Mouse (Mus musculus): Measurements from ENCODE around the gene Acin1. TPM values are rescaled to one million over a fixed set of nuclear protein-coding genes. Genes with fewer than 3 reads are reported as not detected.

Acin1 gene
- polyA plus RNA-seq (2012; rRNA removed) = 62.6 and 82.5 TPM in 2 replicates

DNA sequence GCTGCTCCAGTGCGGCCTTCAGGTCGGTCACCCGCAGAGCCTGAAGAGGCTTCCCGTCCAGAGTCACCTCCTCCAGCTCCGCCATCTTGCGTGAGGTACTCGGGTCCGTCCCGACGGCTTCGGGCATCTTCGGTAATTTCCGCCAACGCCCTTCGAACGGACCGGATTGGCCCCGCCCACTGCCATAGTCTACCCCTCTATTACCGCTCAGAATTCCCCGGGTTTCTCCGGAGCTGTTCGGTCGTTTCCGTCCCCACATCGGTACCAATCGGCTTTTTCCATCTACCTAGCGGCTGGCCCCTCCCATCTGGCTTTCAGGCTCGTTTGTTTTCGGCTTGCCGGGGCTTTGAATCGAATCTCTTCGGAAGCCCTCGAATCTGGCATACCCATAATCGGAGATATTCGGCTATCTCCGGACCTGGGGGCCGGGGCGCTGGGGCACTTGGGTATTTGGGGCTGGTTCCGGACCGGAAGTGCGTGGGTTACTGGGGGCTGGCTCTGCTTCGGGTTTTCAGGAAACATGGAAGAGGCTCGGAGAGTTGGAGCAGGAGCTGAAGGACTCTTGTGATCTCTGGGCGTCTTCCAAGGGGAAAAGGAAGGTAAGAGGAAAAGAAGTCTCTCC lies at the start of gene Acin1:
TSS of gene Acin1 (minus strand) at position 410 of the 622 bp plus-strand sequence.
- WGBS = under 1% methylated on average over 44 of the region's 44 CpGs

DNA sequence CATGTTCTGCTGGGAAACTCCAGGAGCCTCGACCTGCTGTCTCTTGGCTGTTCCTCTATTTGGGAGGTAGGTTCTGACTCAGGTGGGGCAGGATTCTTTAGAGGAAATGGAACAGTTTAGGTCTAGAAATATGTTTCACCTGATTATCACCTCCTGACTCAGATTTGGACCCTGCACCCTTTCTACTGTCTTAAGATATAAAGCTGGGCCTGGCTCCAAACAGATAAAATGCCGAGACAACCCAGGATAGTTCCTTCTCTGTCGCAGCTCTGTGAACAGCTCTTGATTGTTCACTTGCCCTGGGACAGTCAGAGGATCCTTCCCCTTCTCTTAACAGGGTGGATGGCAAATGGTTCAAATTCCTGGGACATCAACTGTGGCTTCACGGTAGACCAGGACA lies 48.5 kb upstream of the Acin1 start:
- no peak for DNase-seq (ENCODE audit: low read depth, low spot score)

More for the DNA sequence above, at the start of gene Acin1:
- peak; percentile 99 for DNase-seq (ENCODE audit: low read depth, low spot score)

DNA sequence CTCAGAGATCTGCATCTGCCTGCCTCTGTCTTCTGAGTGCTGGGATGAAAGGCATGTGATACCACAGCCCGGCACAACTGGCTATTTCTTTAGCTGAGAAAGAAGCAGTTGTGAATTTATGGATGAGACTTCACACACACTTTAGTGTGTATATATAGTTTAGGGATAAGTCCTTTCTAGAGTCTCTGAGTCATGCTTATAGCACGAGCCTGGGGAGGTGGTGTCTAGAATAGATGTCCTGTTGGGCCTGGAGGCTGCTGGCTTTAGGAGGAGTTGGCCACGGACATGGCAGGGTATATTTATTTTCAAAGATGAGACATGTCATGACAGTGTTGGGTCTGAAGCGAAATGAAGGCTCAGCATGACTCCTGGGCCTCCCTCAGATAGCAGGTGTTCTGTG lies 47.3 kb upstream of the Acin1 start:
- no peak for DNase-seq (ENCODE audit: low read depth, low spot score)
- 76% methylated on average over 4 of the region's 4 CpGs for whole genome bisulfite sequencing

More for the DNA sequence above, 48.5 kb upstream of the Acin1 start:
- WGBS = 38% methylated on average over 4 of the region's 4 CpGs

DNA sequence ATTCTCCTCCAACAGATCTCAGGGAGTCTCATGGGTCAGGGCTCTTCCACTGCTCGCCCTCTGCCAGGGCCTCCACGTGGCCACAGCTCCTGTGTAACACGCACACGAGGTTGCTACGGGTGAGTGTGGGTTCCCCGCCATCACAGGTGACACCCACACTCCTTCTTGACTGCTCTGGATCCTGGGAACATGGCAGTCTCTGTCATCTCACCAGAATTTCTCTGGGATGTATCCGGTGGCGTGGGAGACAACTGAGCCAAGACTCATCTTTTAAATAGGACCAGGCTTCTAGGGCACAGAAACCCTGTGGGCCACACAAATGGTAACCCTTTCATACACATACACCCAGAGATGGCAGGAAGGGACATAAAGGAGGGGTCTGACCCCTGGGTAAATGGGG lies 45.5 kb upstream of the Acin1 start:
- DNase-seq (ENCODE audit: low read depth, low spot score) = no peak
- WGBS = 93% methylated on average over 8 of the region's 8 CpGs

DNA sequence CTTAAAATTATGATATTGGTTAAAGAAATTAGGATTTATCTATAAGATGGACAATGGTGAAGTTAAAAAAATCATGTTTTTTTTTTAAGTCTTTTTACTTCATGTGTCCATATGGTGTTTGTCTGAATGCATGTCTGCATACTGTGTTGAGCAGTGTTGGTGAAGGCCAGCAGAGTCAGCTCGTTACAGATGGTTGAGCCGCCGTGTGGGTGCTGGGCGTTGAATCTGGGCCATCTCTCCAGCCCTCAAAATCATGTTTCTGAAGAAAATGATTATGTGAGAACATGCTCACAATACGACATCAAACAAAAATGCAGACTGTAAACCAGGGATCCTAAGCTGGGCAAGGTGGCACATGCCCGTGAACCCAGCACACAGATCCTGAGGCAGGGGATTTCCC lies 43.6 kb upstream of the Acin1 start:
- WGBS = 87% methylated on average over 6 of the region's 6 CpGs
- DNase-seq (ENCODE audit: low read depth, low spot score) = no peak

DNA sequence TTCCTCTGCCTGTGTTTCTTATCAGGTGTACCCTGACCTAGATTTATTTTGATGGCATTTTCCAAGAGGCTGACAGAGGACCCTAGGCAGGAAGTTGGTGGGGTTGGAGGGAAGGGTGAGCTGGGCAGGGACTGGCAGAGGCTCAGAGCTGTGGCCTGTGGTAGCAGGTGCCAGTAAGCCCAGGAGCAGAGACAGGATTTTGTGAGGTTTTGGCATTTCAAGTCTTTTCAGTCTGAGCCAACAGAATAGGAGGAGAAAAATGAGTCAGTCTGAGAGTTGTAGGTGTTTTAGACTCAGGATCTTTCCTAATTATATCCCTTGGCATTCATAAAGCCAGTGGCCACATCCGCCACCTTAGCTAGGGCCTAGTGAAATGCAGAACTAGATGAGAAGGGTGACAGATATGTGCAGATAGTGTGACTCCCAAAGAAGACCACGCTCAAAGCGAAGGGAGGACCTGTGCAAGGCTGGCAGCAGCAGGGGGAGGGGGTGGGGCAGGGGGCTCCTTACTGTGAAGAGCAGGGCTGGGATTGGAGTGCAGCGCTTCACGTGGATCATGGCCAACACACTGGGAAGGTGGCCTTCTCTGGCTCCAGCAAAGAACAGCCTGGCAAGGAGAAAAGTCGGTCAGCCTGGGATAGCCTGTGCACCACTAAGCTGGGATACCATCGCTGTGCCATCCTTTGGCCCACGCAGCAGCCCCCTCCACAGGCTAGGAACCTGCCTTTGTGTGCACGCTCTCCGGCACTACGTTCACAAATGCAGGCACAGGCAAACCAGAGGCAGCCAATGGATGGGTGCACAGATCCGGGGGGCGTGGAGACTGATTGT lies 42.3 kb upstream of the Acin1 start:
- DNase-seq (ENCODE audit: low read depth, low spot score) = no peak
- WGBS = 92% methylated on average over 13 of the region's 13 CpGs

DNA sequence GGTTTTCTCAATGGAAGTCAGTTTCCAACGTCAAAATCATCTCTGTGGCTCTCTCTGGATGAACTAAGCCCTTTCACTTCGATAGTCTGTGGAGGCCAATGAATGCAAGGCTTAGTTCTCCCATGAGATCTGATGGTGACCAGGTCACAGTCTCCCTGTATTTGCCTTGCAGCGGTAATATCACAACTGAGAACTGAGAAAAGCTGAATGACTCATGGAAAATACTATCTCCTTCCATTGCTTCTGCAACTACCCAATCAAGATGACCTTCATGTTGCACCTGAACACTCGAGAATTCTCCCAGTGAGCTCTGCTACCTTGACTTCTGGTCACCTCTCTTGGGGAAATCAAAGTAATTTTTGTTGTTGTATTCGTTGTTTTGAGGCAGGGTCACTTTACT lies 40.8 kb upstream of the Acin1 start:
- WGBS = 82% methylated on average over 5 of the region's 5 CpGs
- no peak for DNase-seq (ENCODE audit: low read depth, low spot score)

DNA sequence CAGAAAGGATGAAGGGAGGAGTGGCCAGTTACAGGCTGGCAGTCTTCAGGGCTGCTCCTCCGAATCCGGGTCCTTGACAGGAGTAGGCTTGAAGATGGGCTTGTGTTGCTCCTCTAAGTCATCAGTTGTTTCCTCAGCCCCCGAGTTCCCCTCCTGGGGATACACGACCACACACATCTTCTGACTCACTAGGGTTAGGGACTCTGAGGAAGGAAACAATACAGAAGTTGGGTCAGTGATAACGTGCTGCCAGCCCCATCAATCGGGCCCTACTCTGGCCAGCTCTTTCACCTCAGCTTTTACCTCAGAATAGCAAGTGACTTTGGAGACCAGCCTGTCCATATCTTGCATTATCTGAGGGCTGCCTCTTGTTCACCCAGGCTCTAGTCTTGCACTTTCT lies 37.3 kb upstream of the Acin1 start:
- WGBS = 80% methylated on average over 6 of the region's 6 CpGs
- no peak for DNase-seq (ENCODE audit: low read depth, low spot score)

DNA sequence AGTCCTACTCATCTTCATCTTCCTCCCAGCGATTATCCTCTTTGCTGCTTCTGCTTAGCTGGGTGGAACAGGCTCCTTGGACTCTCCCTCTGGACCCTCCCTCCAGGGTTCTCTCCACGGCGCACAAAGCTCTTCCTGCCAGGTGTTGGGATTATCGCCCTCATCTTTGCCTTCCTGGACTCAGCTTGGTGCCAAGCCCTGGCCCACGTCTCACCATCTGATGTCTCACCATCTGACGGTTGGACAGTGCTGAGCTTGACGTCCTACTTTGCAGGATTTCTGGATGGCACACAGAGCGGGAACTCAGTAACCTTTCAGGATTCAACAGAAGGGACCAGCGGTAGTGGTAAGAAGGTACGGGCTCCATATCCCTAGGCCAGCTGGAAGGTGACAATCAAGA lies 35.0 kb upstream of the Acin1 start:
- DNase-seq (ENCODE audit: low read depth, low spot score) = no peak
- 81% methylated on average over 10 of the region's 10 CpGs for WGBS

DNA sequence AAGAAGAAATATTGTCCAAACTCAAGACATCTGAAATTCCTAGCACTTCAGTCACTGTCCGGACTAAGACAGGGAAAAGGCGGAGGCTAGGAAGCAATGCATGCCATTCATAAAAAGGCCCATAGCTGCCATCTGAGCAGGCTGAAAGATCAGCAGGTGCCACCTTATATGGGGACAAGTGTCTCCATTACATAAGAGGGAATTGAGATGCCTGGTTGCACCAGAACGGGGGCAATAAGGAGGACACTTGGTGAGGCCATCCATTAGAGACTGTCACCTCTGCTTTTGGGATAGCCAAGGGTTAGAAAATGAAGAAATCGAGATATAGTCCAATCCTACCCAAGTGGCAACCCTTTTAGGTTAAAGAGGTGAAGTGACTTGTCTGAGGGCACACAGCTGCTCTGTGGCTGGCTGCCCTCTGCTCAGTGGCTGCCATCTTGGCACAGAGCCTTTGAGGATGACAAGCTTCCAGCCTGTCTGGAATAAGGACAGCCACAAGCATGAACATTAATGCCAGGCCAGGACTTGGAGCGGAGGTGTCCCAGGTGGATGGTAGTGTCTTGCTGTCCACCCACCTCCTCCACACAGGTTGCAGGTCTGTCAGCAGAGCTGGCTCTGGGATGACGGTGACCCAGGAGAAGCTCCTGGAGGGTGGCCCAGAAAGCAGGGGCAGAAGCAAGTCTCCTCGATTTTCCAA lies 34.1 kb upstream of the Acin1 start:
- 88% methylated on average over 7 of the region's 7 CpGs for WGBS
- DNase-seq (ENCODE audit: low read depth, low spot score) = no peak

DNA sequence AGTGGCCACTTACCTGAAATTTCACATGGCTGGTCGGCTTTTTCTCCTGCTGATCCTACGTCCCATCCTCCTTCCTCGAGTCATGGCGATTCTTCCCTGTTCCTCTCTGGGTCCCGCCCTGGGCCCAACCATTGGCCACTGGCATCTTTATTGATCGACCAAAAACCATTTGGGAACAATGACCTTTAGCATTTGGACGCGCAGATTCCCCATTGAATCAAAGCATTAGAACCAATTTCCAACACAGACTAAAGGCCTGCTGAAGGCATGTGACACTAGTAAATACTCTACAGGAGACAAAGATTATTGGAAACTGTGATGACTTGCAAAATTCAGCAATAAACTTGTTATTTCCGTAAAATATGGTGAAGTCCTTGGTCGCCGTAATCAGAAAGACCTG lies 33.3 kb upstream of the Acin1 start:
- no peak for DNase-seq (ENCODE audit: low read depth, low spot score)
- 92% methylated on average over 11 of the region's 11 CpGs for WGBS

DNA sequence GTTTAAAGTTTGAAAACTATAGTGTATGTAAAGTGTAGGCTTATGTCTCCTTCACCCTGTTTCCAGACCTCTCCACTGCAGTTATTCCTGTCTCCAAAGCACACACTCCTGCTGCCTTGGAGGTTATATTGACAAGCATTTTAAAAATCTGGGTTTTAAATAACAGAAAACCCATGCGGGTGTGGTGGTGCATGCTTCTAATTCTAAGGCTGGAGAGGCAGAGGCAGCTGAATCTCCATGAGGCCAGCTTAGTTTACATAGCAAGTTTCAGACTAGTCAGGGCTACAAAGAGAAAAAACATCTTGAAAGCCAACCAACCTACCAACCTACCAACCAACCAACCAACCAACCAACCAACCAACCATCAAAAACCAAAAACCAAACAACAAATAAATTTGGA lies 28.7 kb upstream of the Acin1 start:
- WGBS = 74% methylated on average over 1 of the region's 1 CpGs
- no peak for DNase-seq (ENCODE audit: low read depth, low spot score)

DNA sequence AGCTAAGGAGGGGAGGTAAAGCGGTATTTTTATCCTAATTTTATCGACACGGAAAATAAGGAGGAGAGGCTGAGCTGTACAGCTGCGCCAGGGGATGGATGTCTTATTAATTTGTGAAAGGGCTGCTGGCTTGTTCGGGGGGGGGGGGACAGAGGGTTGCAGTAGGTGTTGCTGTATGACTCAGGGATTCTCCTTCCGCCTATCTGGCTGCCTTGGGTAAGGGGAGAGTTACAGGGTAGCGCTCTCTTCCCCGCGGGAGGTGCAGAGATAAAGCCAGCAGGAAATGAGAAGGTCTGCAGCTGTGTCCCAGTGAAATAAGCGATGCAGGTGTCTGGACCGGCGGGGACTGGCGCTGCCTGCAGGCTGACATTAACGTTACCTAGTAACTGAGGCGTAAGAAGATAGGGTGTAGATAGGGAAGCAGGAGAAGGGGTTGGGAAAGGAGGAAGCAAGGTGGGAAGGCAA lies 27.9 kb upstream of the Acin1 start:
- WGBS = under 1% methylated on average over 15 of the region's 15 CpGs
- no peak for DNase-seq (ENCODE audit: low read depth, low spot score)

DNA sequence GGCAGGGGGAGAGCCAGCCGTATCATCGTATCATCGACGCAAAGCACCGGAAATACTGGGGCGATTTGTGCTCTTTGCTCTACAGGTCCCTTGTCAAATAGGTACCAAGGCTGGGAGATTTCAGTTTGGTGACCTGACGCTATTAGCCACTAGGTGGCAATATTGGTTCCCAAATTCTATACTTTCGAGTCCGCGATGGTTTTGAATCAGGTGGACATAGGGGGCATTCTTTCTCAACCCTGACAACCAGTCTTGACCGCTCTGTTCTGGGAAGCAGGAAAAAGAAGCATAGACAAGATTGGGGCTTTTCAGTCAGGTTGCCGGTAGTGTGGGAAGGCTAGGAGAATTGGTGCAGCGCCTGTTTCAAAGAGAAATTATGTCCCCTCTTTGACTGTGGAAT lies 27.4 kb upstream of the Acin1 start:
- under 1% methylated on average over 13 of the region's 13 CpGs for WGBS

DNA sequence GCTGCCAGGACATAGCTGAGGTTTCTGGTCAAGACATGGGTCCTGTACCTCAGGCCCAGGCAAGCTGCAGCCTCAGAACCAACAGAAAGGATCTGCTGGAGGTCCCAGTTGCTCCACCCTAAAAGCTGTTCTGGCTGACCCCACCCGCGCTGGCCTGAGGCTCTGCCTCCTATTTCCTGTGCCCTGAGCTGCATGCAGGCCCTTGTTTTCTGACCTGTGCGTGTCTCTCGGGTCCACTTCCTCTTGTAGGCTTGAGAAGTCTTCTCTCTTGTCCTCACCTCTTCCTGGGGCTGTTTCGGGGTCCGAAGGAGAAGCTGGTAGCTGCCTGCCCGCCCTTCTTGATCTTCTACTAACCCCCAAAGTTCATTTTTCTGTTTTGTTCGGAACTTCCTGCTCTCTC lies 26.1 kb upstream of the Acin1 start:
- WGBS = 59% methylated on average over 8 of the region's 8 CpGs
- no peak for DNase-seq (ENCODE audit: low read depth, low spot score)

More for the DNA sequence above, 27.4 kb upstream of the Acin1 start:
- DNase-seq (ENCODE audit: low read depth, low spot score) = peak; percentile 56

DNA sequence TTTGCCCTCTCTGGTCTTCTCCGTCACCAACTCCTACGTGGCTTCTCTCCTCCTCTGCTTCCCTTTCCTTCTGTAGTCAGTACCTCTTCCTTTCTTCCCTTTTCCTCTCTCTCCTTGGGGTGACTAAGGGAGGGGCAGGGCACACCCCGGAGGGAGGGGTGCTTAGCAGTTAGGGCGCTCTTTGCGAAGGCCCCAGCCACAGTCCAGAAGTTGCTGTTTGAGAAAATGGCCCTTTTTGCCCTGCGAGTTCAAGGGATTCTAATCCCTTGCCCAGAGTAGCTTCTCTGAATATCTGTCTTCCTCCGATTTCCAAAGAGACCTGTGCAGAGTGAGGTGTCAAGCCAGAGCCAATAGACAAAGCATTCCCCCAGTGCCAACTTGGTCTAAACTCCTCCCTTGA lies 25.3 kb upstream of the Acin1 start, which contains the start of gene Cebpe:
TSS of gene Cebpe (minus strand) at position 101 of the 400 bp plus-strand sequence.
- WGBS = 80% methylated on average over 7 of the region's 7 CpGs
- no peak for DNase-seq (ENCODE audit: low read depth, low spot score)

DNA sequence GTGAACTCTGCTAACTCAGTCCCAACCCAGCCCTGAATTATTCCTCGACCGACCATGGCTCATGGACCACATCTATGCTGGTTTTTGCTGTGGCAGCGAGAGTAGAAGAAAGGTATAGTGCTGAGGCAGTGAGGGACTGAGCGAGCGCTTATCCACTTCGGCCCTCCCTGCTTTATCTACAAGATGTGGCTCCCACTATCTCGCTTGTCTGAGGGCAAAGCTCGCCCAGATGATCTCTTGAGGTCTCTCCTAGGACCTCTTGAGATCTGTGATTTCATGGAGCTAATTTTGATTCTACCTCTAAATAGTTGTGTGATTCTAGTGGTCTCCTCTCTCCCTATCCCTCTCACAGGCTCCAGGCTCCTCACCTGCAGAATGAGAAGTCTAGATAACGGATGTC lies 22.3 kb upstream of the Acin1 start:
- WGBS = 88% methylated on average over 9 of the region's 9 CpGs
- no peak for DNase-seq (ENCODE audit: low read depth, low spot score)

DNA sequence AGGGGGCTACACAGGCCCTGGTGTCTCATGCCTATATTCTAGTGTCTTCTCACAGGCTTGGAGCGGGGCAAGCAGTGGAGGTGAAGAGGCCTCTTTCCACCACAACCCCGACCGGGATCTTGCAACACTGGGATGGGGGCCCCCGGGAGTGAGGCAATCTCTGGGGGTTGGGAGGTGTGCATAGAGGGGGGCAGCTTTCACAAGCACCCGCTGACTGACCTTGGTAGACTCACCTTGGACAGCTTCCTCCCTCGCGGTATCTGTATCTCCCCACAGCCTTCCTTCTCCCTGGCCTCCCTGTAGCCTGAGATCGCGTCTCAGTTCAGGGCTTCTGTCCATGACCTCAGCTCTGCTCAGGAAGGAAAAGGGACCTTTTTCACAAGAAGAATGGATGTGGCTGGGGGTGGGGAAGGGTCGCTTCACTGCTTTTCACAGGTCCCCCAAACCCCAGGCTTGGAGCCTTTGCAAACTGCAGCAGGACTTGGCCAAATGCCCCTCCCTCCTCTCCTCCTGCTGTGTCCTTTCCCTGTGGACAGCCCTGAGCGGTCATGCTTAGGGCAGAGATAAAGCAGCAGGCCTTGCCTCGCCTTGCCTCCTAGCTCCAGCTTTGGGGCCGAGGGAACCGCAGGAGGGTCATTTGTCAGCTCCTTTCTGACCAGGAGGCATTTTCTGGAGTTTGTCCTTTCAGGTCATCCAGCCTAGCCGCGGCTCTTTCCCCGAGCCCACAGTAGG lies 20.0 kb upstream of the Acin1 start:
- DNase-seq (ENCODE audit: low read depth, low spot score) = no peak

DNA sequence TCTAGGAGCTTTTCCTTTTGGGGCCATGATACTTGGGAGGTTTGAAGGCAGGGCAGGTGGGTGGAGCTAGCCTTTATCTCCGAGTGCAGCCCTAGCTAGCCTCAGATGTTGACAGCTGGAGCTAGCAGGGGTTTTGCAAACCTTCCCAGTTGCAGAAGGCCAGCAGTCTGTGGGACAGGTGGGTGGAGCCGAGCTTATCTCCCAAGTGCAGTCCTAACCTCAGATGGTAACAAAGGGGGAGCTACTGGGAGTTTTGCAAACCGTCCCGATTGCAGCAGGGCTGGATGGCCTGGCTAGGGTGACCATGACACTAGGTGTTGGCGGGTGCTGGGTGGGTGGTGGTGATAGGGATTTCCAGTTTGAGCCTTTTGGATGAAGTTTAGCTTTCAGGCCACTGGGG lies 19.1 kb upstream of the Acin1 start:
- no peak for DNase-seq (ENCODE audit: low read depth, low spot score)
- WGBS = 33% methylated on average over 5 of the region's 5 CpGs

More for the DNA sequence above, 20.0 kb upstream of the Acin1 start:
- WGBS = 74% methylated on average over 17 of the region's 17 CpGs

DNA sequence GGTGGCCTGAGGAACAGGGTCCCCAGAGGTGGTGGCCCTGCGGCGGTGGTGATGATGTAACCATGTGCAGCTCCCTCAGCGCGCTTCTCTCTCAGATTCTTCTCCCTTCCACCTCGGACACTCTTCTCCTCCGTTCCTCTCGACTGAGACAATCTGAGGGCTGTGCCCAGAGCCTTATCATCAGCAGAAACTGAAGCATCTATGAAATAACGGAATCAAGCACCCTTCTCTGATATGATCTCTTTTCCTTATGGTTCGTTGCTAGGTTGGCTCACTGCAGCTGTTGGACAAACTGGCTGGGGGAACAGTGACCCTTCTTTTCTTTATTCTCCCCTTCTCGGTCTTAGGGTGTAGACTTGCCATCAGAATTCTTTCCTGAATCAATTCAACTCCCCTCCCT lies 16.5 kb upstream of the Acin1 start:
- no peak for DNase-seq (ENCODE audit: low read depth, low spot score)
- 52% methylated on average over 10 of the region's 10 CpGs for WGBS

Data from large intestine, adult 2 months (tissue).